Mouse (Mus musculus) NIH3T3 (cell line): ENCODE measurements around the gene Ddx43.

Source experiments
- DNase-seq: peaks from one replicate; pipeline ENCODE4 v3.0.0-alpha.2; 2012; ENCODE audit warnings: low read depth

The Ddx43 gene

DNA sequence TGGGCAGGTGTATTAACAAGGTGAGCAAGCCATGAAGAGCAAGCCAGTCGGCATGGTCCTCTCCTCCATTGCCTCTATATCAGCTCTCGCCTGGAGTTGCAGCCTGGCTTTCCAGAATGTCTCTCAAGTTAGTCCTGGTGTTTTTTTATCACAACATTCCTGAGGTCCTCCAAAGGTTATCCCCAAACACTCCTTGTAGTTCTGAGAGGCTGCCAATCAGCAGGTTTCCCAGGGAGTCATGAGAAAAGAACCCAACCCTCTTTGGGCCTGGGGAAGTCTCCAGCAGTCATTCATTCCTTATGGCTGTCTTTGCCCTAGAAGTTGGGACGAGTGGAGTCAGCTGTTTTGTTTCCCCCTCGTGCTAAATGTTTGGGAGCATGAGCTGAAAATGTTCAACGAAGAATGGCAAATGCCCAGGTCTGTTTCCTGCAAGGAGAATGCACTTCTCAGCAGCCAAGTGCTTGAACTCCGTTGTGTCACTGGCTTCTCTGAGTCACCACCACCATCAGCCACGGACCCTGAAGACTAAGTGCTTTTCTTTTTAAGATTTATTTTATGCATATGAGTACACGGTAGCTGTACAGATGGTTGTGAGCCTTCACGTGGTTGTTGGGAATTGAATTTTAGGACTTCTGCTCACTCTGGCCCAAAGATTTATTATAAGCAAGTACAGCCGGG is 22.6 kb upstream of the Ddx43 start:
- peak; percentile 4 for DNase-seq

DNA sequence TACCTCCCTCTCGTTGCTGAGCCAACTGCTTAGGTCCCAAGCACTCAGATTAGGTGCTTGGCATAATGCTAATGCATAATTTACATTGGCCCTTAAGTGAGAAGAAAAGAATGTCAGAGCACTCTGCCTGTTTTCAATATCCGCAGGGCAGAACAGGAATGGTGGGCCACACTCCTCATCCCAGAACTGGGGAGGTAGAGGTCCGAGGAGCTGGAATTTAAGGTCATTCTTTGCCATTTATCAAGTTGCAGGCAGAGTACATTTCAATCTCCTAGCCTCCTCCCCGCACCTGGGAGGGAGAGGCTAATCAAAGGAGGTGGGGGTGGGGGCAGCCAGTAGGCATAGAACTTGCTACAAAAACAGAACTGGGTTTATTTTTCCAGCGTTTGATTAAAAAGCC is 21.2 kb upstream of the Ddx43 start:
- DNase-seq = no peak

- DNase-seq = no peak
Measured at GRCm38 (mm10) chr9:78374885-78375389, 20.6 kb upstream of the Ddx43 start.

GRCm38 (mm10) chr9:78375486-78375885 is 20.1 kb upstream of the Ddx43 start:
- DNase-seq = no peak

DNA sequence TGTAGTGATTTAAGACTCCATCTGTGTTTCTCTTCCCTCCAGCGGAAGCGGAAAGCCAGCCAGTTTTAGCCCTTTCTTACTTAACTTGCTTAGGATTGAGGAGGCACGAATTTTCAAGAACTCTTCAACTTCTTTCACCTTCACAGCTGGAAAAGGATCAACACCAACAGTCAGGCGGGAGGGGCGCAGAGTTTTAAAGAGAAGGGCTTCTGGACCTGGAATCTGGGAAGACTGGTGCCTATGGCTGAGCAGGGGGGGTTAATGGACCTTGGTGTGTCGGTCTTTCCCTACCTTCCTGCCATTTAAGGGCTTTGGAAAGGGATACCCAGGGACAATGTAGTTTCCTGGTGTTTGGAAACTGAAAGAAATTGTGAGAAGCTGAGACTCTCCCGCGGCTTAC is 18.0 kb upstream of the Ddx43 start:
- DNase-seq = no peak

DNA sequence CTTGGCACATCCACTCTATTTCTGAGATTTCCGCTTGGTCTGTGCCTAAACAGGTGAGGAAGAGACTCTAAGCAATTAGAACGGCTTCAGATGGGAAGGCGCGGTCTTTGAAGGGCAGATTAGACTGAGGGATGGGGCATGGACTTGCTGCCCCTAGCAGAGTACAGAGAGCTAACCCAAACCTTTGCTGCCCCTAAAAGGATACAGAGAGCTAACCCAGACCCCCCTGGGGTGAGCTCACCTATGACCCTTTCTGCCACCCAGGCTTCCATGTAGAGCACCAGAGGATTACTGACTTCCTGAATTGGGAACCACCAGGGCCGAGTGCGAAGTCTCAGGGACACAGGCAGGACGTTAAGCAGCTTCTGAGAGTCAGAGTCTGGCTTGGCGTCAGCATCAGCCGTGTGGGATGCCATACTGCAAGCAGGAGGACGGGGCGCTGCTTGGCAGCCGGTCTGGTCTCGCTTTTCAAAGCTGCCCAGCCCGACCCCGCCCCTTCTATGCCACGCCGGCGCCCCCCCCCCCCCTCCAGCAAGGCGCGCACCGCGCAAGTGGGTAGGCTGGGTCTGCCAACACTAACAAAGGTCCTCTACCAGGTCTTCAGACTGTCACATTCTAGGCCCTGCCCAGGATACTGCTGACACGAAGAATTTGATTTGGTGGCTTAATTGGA is 17.3 kb upstream of the Ddx43 start, which contains the start of gene Ooep:
Gene Ooep (minus strand): TSS at position 613 of the 673 bp plus-strand sequence.
- DNase-seq = no peak

DNA sequence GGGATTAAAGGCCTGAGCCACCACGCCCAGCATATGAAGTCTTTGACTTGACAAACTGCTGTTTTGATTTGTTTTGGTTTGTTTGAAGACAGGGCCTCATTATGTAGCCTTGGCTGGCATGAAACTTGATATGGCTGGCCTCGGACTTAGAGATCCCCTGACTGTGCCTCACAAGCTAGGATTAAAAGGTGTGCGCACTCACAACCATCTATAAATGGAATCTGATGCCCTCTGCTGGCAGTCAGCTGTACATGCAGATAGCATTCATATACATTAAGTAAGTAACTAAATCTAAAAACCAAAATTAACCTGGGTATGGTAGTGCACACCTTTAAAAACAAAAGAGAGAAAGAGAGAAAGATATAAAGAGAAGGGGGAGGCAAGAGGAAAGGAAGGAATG is 9.7 kb upstream of the Ddx43 start:
- peak; percentile 44 for DNase-seq

DNA sequence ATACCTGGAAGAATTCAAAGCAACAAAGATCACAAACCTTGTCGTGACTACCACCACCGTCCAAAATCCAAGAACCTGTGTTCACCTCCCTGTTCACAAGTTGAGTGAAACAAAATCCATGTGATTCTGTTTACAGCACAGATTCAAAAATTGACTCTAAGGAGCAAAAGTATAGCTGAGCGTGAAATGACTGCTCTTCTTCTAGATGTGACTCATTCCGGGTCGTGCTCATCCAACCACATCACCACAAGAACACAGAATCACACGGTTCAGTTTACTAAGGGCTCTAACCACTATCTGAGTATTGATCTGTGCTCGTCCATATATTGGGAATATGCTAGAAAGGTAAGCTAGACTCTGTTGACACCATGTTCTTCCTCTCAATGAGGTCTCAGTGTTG is 8.6 kb upstream of the Ddx43 start:
- no peak for DNase-seq

DNA sequence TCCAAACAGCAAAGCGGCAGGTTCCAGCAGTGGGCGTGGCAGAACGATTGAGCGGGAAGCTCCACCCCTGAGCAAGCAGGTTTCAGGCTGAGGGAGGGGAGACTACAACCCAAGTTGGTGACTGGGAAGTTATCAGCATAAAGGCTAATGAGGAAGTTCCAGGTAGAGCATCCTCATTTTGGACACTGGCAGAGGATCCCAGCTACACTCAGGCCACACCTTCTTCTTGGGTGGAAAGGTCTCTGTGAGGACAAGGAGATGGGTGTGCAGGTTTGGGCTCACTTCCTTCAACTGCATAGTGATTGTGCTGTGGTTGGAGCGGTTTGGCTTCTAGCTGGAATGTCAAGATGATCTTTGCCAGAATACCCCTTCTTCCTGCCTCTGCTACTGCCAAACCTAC is 5.6 kb upstream of the Ddx43 start:
- no peak for DNase-seq

- no peak for DNase-seq
Measured at GRCm38 (mm10) chr9:78393741-78394140, 1.8 kb upstream of the Ddx43 start.

- no peak for DNase-seq
Measured at GRCm38 (mm10) chr9:78394602-78395001, 975 bp upstream of the Ddx43 start.

GRCm38 (mm10) chr9:78395244-78395629 is 340 bp upstream of the Ddx43 start:
- no peak for DNase-seq

DNA sequence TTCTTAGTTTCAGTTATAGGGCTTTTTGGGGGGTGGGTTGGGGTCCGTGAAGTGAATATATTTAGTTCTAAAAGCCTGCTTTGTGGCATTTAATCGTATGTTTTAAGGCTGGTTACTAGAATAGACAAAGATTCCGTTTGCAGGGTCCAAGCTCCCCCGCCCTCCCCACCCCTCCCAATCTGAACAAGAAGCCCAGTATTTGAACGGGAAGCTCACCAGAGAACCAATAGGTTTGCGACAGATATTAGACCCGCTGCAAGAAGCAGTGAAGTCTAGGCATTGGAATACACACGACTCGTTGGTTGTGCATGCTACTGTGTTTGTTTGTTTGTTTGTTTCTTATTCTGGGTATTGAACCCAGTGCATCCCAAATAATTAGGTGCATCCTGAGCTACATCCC is 940 bp downstream of the Ddx43 start:
- no peak for DNase-seq

DNA sequence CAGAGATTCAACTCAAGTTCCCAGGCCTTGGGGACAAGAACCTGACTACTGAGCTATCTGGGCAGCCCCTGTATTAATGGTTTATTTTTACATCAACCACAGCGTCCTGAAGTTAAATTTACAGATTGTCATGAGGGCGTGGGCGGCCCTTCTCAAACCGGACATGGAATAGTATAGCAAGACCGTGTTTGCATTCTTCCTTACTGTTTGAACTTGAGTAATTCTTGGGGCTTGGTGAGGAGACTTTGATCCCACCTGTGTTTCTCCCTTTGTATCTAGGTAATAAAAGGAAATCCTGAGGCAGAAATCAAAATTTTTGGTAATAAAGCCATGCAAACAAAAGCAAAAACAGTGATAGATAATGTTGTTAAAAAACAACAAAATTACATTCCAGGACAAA is 5.0 kb downstream of the Ddx43 start:
- no peak for DNase-seq

- no peak for DNase-seq
Measured at GRCm38 (mm10) chr9:78401596-78401995, 6.0 kb downstream of the Ddx43 start.

DNA sequence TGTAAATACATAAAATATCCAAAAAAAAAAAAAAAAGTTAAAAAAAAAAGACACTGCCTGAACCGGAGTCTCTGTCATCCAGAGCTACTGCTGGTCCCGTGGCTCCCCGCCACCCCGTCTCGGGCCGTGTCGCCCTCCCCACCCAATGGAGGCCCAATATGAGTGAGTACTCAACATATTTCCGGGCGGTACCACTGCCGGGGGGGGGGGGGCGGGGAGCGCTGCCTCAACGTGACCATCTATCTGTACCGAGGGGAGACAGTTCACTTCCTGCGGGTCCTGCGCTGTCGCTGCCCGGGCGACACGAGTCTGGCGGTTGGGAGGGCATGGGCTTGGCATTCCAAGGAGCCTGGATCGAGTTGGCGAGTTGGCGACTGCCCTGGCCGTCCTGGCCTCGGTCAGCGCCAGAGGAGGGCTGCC is 31.8 kb downstream of the Ddx43 start:
- DNase-seq = no peak

DNA sequence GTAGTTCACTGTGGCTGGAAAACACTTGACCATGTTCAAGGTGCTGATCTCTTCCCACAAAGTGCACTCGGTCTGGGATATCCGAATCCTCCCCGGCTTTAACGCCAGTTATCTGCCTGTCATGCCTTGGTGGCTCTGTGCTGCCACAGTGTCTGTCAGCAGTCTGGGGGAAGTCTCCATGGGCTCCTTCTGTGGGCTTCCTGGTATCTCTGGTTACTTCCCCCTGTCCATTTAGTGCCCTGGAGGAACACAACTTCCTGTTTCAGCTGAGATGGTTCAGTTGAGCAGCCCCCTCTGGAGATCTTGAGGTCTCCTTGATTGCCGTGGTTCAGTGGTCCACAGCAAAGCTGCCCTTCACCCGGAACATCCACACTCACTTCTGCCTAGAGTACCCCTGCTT is 32.6 kb downstream of the Ddx43 start:
- no peak for DNase-seq

DNA sequence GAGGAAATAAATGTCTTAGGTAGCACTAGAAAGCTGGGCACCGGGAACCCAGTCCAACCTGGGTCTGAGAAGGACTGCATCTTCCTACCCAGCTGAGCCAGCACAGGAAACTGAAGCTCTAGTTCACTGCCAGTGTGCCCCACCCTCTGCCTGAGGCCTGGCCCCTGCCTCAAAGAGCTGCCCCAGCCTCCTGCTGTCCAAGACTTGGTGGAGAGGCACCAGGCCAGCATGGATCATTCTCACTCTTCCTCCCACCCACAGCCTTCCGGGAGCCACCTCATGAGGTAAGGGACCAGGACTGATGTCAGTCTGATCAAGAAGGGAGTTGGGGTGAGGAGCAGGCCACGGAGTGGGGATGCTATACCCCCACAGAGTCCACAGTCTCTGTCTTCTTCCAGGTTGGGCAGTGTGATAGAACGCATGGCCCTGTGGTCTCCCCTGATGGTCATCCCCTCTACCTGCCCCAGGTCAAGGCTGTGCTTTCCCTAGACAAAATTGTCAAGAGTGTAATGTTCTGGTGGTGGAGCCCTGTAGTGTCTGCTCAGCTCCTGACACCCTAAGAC is 33.4 kb downstream of the Ddx43 start:
- no peak for DNase-seq

- no peak for DNase-seq
Measured at GRCm38 (mm10) chr9:78429551-78429950, 34.0 kb downstream of the Ddx43 start.

GRCm38 (mm10) chr9:78430486-78430885 is 34.9 kb downstream of the Ddx43 start:
- DNase-seq = no peak

DNA sequence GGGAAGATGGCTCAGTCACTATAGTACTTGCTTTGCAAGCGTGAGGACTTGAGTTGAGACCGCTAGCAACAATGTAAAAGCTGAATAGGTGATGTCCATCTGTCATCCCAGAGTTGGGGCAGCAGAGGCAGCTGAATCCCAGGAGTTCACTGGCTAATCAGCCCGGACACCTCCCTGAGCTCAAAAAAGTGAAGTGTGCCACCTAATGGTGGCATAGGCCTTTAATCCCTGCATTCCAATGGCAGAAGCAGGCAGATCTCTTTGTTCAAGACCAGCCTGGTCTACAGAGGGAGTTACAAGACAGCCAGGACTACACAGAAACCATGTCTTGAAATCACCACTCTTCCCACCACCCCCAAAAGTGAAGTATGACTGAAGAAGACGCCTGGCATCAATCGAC is 36.9 kb downstream of the Ddx43 start:
- DNase-seq = no peak

GRCm38 (mm10) chr9:78439426-78439825 is 43.8 kb downstream of the Ddx43 start:
- DNase-seq = no peak

GRCm38 (mm10) chr9:78442237-78442578 is 46.6 kb downstream of the Ddx43 start:
- DNase-seq = no peak
